Mouse (Mus musculus) adrenal gland, postnatal 25 days (tissue): ENCODE data around the gene Sucnr1. TPM values are rescaled to one million over a fixed set of nuclear protein-coding genes. Genes with fewer than 3 reads are reported as not detected.
"Not testable (repeated sequence)": the region's sequence is repeated elsewhere in the genome, so short reads cannot be mapped to it uniquely, and the experiment has no call there.

Experiments used
- DNase-seq: peaks from one replicate; pipeline ENCODE4 v3.0.0; 2021; ENCODE audit warnings: mixed read lengths
- long read RNA-seq: library from polyadenylated mRNA; stranded (forward); transcript quantifications from one replicate; pipeline ENCODE4 v2.0.0, GENCODE M21; 2021
- total RNA-seq: library from RNA; stranded (reverse); gene quantifications from 2 replicates; pipeline ENCODE4 v1.2.3, GENCODE M21; 2021

Sucnr1 gene
- 0.67 and 0.86 TPM in 2 replicates for total RNA-seq
- long read RNA-seq, partial matches to known transcripts, result 0 of 3 reads
- long read RNA-seq, other reads (novel, unspliced or antisense), result 0 of 3 reads

GRCm38 (mm10) chr3:60081648-60082047 is at the start of gene Sucnr1:
Gene Sucnr1 (plus strand): TSS chr3:60081869.
- DNase-seq, result no peak

GRCm38 (mm10) chr3:60046221-60046913 is 35.3 kb upstream of the Sucnr1 start:
- DNase-seq, result no peak

- no peak for DNase-seq
These were observed 28.3 kb upstream of the Sucnr1 start for GRCm38 (mm10) chr3:60053231-60053927.

GRCm38 (mm10) chr3:60053931-60054330 is 27.7 kb upstream of the Sucnr1 start:
- no peak for DNase-seq

GRCm38 (mm10) chr3:60056451-60056850 is 25.2 kb upstream of the Sucnr1 start:
- no peak for DNase-seq

- DNase-seq, result no peak
These were observed 24.4 kb upstream of the Sucnr1 start for GRCm38 (mm10) chr3:60057070-60057808.

GRCm38 (mm10) chr3:60057809-60058082 is 23.9 kb upstream of the Sucnr1 start:
- no peak for DNase-seq

- no peak for DNase-seq
These were observed 2.7 kb upstream of the Sucnr1 start for GRCm38 (mm10) chr3:60078883-60079415.

GRCm38 (mm10) chr3:60080572-60080971 is 1.1 kb upstream of the Sucnr1 start:
- no peak for DNase-seq

GRCm38 (mm10) chr3:60082746-60083145 is 1.1 kb downstream of the Sucnr1 start:
- DNase-seq, result no peak

GRCm38 (mm10) chr3:60085729-60086128 is 4.1 kb downstream of the Sucnr1 start:
- no peak for DNase-seq

- no peak for DNase-seq
These were observed 9.7 kb downstream of the Sucnr1 start for GRCm38 (mm10) chr3:60091321-60091720.

- no peak for DNase-seq
These were observed 12.9 kb downstream of the Sucnr1 start for GRCm38 (mm10) chr3:60094386-60095156.

GRCm38 (mm10) chr3:60096941-60097340 is 15.3 kb downstream of the Sucnr1 start:
- no peak for DNase-seq

- no peak for DNase-seq
These were observed 15.8 kb downstream of the Sucnr1 start for GRCm38 (mm10) chr3:60097485-60097884.

- DNase-seq, result no peak
These were observed 16.9 kb downstream of the Sucnr1 start for GRCm38 (mm10) chr3:60098521-60098920.

GRCm38 (mm10) chr3:60104462-60105109 is 22.9 kb downstream of the Sucnr1 start:
- DNase-seq, result no peak

GRCm38 (mm10) chr3:60106446-60106845 is 24.8 kb downstream of the Sucnr1 start:
- DNase-seq, result not testable (repeated sequence)

GRCm38 (mm10) chr3:60107736-60108135 is 26.1 kb downstream of the Sucnr1 start:
- DNase-seq, result no peak

GRCm38 (mm10) chr3:60108815-60109214 is 27.1 kb downstream of the Sucnr1 start:
- no peak for DNase-seq

GRCm38 (mm10) chr3:60111135-60111710 is 29.6 kb downstream of the Sucnr1 start:
- DNase-seq, result no peak
